Mouse (Mus musculus) spleen, postnatal 10 days (tissue): Measurements from ENCODE around the gene Guca1a.

Source experiments
- DNase-seq, 2 experiments: peaks; one replicate each; pipeline ENCODE4 v3.0.0; 2021 to 2022; ENCODE audit warnings: low spot score in 2 of 2

The Guca1a gene

GRCm38 (mm10) chr17:47420195-47420594 lies 19.8 kb upstream of the Guca1a start:
- DNase-seq: no peak

GRCm38 (mm10) chr17:47409897-47410861 lies 9.8 kb upstream of the Guca1a start:
- DNase-seq: peak in 1 of 2 experiments; percentile 59

- DNase-seq: peak; percentile 55 to 78
Measured at GRCm38 (mm10) chr17:47408558-47408898, 8.1 kb upstream of the Guca1a start.

- DNase-seq: no peak
Measured at GRCm38 (mm10) chr17:47407717-47408557, 7.6 kb upstream of the Guca1a start.

GRCm38 (mm10) chr17:47399091-47399490 lies 1.3 kb downstream of the Guca1a start:
- no peak for DNase-seq

GRCm38 (mm10) chr17:47395376-47395913 lies 4.9 kb downstream of the Guca1a start:
- DNase-seq: peak; percentile 22 to 73

DNA sequence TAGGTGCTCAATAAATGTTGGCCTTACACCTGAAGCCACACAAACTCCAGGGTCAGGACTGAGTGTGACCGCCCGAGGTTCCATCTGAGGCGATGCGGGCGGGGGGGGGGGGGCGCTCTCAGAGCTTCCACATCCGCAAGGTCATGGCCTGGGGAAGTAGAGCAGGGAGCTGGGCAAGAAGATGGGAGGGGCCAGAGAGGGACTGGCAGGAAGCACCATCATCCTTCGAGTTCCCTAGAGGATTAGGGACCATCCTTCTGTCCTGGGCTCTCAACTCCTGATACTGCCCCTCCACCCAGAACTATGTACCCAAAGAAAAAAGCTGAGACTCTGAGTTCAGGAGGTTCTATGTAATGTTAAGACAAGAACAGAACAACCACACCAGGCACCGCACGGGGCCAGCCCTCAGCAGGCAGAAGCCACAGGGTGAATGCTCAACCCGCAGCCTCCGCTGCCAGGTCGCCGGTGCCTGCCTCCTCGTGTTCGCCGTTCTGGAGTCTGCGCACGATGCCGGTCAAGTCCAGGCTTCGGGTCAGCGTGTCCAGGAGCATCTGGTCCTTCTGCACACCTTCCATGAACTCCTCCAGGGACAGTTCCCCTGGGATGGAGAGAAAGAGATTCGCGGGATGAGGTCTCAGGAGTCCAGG lies 6.0 kb downstream of the Guca1a start:
- DNase-seq: peak in 1 of 2 experiments; percentile 33

GRCm38 (mm10) chr17:47386649-47387048 lies 13.7 kb downstream of the Guca1a start:
- DNase-seq: peak; percentile 64 to 82

- DNase-seq: no peak
Measured at GRCm38 (mm10) chr17:47385145-47385544, 15.2 kb downstream of the Guca1a start, which contains the start of gene Guca1b. Gene Guca1b, plus strand, starts transcription at chr17:47385393.

GRCm38 (mm10) chr17:47384064-47384463 lies 16.3 kb downstream of the Guca1a start:
- no peak for DNase-seq

DNA sequence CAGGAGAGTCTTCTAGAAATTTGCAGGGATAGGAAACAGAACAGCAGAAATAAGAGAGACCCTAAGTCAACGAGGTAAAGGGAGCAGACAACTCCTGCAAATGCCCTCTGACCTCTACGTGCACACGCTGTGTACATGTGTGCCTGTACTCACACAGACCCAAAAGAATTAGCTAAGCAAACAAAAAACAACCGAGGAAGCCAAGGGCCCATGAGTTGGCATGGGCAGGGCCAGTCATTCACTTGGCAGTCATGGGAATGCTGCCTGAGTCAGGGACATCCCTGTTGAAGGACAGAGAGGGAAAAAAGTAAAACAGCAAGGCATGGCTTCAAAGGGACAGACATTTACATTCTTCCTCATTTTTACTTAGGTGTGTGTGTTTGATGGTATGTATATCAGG lies 17.1 kb downstream of the Guca1a start:
- DNase-seq: no peak

GRCm38 (mm10) chr17:47381917-47382316 lies 18.5 kb downstream of the Guca1a start:
- no peak for DNase-seq

DNA sequence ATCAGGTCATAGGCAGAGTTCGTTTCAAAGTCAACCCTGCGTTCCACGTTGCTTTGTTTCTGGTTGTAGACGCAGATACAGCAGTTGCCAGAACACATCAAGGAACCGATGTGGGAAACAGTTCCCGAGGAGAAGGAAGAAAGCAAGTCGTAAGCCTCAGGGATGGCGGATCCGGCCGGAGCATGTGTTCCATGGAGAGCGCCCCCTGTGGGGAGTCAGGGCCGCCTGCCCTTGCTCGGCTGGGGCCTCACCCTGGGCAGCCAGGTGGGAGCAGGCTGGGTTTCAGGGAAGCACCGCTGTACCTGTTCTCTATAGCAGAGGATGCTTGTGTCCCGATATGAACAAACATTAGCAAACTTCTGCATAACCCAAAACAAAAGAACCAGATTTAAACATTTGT lies 22.3 kb downstream of the Guca1a start:
- DNase-seq: no peak

- no peak for DNase-seq
Measured at GRCm38 (mm10) chr17:47376779-47377280, 23.6 kb downstream of the Guca1a start.

DNA sequence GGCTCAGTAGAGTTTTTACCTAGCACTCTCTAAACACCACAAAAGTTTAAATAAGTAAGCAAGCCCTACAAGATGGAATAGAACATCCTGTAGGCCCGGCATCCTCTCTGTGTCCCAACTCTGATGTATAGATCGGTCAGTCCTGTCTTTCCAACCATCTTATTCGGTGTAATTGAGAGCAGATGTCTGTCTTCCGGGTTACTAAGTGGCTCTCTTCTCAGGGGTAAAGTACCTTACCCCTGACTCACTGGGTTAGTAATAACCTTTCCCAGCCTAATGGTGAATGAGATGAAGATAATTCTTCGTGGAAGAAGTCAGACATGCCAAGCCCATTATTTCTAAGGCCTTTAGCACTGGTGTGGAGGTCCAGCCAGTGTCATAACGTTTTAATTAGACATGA lies 26.4 kb downstream of the Guca1a start:
- DNase-seq: no peak

- peak; percentile 50 to 78 for DNase-seq
Measured at GRCm38 (mm10) chr17:47371451-47371850, 28.9 kb downstream of the Guca1a start.

- DNase-seq: peak in 1 of 2 experiments; percentile 21
Measured at GRCm38 (mm10) chr17:47369087-47369443, 31.3 kb downstream of the Guca1a start.

DNA sequence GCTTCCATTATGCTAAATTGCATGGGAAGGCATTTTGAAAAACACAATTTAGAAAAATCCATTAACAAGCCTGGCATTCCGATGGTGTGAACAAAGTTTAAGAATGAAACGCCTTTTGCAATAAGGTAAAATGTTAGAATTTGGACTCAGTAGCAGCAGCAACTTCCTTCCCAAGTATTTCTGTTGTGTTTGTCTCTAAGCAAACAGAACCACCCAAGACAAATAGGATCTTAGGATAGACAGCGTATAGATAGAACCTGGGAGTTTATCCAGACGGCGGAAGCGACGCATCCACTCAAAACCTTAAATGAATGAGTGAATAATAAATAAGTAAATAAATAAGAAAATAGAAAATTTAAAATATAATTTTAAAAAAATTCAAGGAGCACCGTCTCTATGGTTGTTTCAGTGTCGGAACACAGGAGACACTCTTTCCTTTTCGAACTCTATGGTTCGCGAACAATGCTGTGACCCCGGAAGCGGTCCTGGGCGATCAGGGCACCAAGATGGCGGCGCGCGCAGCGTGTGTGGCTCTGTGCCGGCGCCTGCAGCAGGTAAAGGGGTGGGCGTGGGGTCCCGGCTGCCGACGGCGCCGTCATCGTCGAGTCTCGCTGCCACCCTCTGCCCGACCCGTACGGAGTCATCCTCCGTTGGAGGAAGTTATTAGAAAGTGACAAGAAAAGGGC lies 31.8 kb downstream of the Guca1a start, which contains the start of gene Mrps10:
Mrps10 (plus strand) TSS at position 487 of the 686 bp plus-strand sequence.
- peak; percentile 61 to 87 for DNase-seq

DNA sequence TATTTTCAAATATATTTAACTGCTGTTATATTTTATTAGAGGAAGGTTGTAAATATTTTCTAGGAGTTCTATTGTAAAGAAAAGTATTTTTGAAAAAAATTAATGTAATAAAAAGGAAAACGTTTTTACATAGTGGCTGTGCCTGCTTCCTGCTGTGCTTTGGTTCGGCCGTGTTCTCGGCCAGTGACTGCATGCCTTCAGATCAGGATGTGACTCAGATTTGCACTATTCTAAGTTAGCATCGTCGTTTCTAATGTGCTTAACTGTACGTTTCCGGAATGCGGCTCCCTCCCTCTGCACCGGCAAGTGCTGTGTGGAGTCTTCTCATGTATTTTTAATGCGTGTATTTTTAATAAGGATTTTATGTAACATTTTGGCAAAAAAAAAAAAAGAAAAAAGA lies 39.0 kb downstream of the Guca1a start:
- no peak for DNase-seq

GRCm38 (mm10) chr17:47359964-47360363 lies 40.4 kb downstream of the Guca1a start:
- DNase-seq: peak; percentile 48 to 80
